Mouse (Mus musculus) cerebellum, postnatal 4 days (tissue): Measurements from ENCODE around the gene Ganab.

ENCODE experiments used
- DNase-seq, 2 experiments: peaks; one replicate each; pipeline ENCODE4 v3.0.0; 2022; ENCODE audit warnings: low spot score in 2 of 2, mixed read lengths in 1 of 2

Ganab gene

DNA sequence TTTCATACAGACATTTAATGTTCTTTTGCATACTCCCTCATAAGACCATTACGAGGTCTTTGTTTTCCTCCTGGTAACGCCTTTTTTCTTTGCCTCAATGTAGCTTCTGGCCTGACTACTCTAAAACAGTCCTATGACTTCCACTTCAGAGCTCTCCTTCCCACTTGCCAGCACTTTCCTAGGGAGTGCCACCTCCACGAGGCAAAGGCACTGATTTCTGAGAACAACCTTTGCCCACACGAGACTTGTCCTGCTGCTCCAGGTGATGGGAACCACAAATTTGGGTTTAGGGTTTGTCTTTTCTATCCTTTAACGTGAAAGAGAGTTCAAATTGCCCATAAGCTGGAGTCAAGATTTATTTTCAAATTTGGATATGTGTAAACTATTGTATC is 68.3 kb downstream of the Ganab start:
- DNase-seq: no peak
